Mouse (Mus musculus): ENCODE measurements around the gene 1700001C19Rik.

Gene 1700001C19Rik

GRCm38 (mm10) chr17:47462728-47463388 lies 25.7 kb upstream of the 1700001C19Rik start:
- CTCF ChIA-PET = no interaction called here

DNA sequence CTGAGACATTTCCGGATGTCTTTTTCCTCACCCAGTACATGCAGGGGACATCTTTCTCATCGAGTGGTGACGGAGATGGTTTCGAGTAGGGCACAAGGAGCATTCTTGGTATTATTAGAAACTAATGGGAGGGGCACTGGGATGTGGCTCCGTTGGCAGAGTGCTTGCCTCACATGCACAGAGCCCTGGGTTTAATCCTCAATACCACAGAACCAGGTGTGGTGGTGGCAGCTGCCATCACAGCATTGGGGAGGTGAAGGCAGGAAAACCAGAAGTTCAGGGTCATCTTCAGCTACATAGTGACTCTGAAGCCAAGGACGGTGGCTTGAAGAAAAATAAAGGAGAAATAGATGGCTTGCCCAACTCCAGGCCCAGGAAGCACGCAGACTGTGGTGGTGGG lies 25.0 kb upstream of the 1700001C19Rik start:
- CTCF ChIA-PET = no interaction called here

DNA sequence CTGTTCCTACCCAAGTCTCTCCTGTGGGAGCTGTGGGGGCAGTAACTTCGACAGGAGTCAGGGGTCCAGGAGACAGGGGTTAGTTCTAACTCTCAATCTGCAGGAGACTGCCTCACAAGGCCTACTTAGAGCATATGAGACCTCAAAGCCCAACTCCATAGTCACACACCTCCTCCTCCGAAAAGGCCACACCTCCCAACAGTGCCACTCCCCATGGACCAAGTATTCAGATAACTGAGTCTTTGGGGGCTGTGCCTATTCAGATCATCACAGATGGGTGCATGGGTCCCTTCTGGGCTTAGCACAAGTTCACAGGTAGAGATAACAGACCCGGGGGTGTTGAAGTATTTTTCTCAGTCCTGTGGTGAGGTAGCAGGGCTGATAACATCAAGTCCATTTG lies 24.5 kb upstream of the 1700001C19Rik start:
- CTCF ChIA-PET = no interaction called here

DNA sequence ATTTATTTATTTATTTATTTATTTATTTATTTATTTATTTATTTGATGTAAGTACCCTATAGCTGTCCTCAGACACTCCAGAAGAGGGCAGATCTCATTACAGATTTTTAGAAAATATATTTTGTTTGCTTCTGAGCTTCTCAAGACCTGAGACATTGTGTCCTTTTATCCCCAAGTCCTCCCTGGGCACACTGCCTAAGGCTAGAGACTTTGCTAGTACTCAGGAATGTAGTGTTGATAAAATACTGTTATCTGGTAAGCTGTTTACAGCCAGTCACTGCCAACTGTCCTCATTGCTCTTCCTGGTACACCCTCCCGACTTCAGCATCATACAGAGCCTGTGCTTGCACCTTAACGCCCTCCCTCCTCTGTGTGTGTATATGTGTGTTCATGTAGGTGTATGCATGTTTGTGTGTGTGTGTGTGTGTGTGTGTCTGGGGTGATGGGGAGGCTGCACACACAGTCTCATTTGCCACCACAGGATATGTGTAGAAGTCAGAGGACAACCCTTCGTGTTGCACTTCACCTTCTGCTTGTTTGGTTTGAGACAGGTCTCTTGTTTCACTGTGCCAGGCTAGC lies 22.3 kb upstream of the 1700001C19Rik start:
- CTCF ChIA-PET = no interaction called here

DNA sequence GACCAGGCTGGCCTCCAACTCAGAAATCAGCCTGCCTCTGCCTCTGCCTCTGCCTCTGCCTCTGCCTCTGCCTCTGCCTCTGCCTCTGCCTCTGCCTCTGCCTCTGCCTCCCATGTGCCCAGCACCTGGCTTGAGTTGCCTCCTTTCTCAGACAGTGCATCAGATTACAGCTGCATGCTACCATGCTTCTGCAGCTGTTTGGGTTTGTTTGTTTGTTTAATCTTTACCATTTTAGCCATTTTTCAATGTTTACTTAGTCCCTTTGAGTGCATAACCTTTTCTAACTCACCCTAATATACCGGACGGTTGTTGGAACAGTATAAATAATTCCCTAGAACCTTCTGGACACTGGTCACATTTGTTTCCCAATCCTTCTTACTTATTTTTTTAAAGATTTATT lies 21.8 kb upstream of the 1700001C19Rik start:
- CTCF ChIA-PET = no interaction called here

- CTCF ChIA-PET = no interaction called here
Observed at GRCm38 (mm10) chr17:47458310-47458709, 21.1 kb upstream of the 1700001C19Rik start.

- CTCF ChIA-PET = no interaction called here
Observed at GRCm38 (mm10) chr17:47454675-47455074, 17.5 kb upstream of the 1700001C19Rik start.

GRCm38 (mm10) chr17:47452886-47453285 lies 15.7 kb upstream of the 1700001C19Rik start:
- CTCF ChIA-PET = no interaction called here

DNA sequence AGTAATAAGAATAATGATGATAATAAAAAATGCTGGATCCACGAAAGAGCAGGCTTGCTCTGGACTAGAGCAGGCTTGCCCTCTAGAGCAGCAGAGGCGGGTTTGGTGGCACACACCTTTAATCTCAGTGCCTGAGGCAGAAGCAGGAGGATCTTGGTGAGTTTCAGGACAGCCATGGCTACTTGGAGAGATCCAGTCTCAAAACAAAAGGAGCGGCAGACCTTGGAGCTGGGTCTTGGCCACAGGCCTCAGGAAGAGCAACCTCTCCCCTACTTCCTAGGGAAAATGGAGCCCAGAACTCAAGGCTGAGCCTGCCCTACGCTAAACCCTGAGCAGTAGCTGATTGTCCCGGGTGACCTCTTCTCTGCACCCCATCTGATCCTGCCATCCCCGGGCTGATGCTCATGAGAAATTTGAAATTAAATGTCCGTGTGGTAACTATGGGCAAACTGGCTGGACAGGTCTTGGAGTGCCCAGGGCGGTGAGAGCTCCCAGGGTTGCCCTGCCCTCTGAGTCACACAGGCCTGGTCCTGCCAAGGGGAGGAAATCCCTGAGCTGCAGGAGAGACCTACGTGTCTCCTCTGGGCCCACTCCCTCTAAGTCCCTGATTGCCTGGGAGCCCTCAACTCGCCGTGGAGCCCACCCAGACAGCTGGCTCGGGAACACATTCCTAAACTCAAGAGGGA lies 13.8 kb upstream of the 1700001C19Rik start:
- CTCF ChIA-PET = no interaction called here

DNA sequence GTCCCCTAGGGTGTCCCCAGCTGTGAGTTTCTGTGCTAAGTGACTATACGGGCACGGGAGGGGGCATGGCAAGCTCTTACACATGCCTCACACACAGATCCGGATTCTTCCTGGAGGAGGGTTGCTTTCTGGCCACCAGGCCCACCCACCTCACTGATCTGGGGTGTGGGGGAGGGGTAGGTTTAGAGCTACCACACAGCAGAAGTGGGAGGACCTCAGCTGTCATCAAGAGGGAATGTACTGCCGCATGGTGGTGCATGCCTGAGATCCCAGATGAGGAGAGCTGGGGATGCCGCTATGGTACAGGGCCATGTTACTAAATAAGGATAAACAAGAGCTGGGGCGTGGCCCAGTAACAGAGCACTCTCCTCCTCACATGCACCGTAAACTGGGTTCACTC lies 13.1 kb upstream of the 1700001C19Rik start:
- CTCF ChIA-PET = interaction anchor here (0.6 kb wide), 1 partner anchor 727 kb away, joined by 4 read pairs; no protein-coding TSS in a partner anchor

GRCm38 (mm10) chr17:47449432-47449831 lies 12.3 kb upstream of the 1700001C19Rik start:
- CTCF ChIA-PET = interaction anchor here (0.6 kb wide), 1 partner anchor 727 kb away, joined by 4 read pairs; no protein-coding TSS in a partner anchor

DNA sequence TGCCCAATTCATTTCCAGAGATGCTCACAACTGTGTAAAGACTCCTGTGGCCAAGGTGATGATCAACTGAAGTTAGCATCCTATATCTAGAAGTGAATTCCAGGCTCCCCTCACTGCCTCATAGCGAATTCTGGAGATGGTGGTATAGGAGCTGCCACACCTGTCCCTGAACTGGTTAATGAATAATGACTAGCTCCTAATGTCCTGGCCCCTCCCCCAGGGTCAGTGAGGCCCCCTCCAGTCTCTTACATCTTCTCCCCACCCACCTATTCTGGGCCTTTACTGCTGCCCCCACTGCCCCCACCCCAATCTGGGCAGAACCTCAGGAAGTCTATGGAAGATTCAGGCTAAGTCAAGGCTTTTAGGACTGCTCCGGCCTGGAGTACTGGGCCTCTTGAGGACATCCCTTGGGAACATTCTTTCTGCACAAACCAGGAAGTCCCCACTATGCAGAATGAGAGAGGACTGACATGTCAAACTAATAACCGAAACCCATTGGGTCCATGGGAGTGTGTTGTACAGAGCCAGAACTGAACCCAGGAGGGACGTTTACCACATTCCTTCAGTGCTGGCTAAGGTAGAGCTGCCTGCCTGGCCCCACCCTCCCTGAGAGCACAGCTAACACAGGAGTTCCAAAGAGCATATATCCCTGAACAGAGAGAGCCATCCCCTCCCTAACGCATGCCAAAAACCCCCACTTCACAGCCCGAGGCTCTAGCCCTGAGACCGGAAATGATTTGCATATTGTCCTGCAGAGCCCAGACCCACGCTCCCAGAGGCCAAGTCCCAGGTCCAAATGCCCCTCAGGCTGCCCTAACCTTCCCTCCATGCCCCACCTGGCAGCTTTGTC lies 11.6 kb upstream of the 1700001C19Rik start:
- CTCF ChIA-PET = no interaction called here

GRCm38 (mm10) chr17:47446561-47446960 lies 9.4 kb upstream of the 1700001C19Rik start:
- CTCF ChIA-PET = interaction anchor here (0.7 kb wide), 1 partner anchor 285 kb away, joined by 3 read pairs; no protein-coding TSS in a partner anchor

- CTCF ChIA-PET = no interaction called here
Observed at GRCm38 (mm10) chr17:47446025-47446424, 8.8 kb upstream of the 1700001C19Rik start.

- CTCF ChIA-PET = no interaction called here
Observed at GRCm38 (mm10) chr17:47445518-47445917, 8.3 kb upstream of the 1700001C19Rik start.

- CTCF ChIA-PET = no interaction called here
Observed at GRCm38 (mm10) chr17:47444113-47444512, 6.9 kb upstream of the 1700001C19Rik start.

DNA sequence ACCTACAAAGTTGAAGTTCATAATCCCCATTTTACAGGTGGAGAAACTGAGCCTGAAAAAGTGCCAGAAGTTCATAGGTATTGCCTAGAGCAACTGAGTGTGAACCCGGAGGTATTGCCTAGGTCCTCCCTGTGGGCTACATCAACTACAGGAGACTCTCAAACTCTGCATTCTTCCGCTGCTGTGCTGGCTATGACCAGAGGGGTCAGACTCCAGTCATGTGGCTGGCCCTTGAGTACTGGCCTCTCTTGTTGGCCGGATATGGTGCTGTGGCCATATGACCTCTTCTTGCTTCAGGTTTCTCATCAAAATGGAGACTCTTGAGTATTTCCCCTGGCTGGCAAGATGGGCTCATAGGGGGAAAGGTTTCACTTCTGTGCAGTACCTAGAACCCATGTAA lies 5.1 kb upstream of the 1700001C19Rik start:
- CTCF ChIA-PET = no interaction called here

DNA sequence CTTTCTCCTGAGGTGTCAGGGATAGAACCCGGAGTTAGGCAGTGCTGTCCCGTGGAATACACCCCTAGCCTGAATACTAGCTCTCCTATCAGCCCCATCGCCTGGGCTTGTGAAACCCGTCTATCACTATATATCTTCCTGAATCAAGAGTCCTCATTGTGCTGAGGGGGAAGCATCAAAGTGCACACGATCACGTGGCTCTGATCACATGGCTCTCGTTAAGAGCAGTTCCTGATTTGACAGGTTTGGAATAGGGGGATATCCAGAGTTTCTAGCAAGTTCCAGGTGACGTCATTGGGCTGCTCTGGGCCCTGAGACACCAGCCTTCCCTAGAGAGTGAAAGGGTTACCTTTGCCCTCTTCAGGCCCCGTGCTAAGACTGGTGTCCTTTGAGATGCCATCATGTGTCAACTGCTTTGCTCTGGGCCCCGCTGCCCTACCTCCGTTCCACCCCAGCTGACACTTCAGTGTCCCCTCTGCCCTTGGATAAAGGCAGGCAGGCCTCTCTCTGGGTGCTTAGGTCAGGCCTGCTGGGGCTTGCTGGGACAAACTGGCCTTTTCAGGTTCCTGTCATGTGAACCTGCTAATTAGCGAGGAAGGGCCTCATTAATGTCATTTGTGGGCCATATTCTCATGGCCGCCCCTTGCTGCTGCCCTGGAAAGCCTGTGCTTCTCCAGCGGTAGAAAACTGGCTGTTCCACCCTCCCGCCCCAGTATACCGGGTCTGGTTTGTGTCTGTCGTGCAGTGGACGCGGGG lies 4.3 kb upstream of the 1700001C19Rik start:
- CTCF ChIA-PET = no interaction called here

- CTCF ChIA-PET = no interaction called here
Observed at GRCm38 (mm10) chr17:47440359-47440890, 3.2 kb upstream of the 1700001C19Rik start.

- CTCF ChIA-PET = no interaction called here
Observed at GRCm38 (mm10) chr17:47439396-47440028, 2.3 kb upstream of the 1700001C19Rik start.

DNA sequence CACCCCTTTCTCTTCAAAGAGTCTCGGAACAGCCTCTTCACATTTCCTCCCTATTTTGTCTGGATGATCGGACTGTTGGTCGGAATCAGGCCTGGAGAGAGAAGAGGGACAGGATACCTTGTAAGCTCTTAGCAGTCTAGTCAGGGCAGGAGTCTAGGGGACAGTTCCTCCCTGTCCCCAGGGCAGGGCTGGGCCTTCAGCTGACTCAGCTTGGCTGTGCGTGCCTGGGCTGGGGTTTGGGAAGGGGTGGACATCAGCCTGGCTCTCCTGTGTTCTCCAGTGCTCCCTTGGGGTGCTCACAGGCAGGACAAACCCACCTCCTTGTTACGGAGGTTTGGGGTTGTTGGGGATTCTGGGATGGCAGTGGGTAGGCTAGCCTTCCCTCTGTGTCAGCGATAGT lies 1.4 kb upstream of the 1700001C19Rik start:
- CTCF ChIA-PET = no interaction called here
